Mouse (Mus musculus): ENCODE results near the gene Ccdc12. TPM values are rescaled to one million over a fixed set of nuclear protein-coding genes. Genes with fewer than 3 reads are reported as not detected.

The Ccdc12 gene
- polyA plus RNA-seq, 1 experiment = 59.2 TPM

- Histone ChIP-seq H3K36me3 (ENCODE audit: control insufficient read depth, insufficient read depth) (no peaks in the 10 kb centered on the region), H3K27me3 (ENCODE audit: control insufficient read depth, insufficient read depth, insufficient read length) (peaks cover 83% of the 10 kb centered on the region), H3K4me2 (ENCODE audit: low read depth) (peak overlapping the region; percentile 52), H3K79me2 (ENCODE audit: control insufficient read depth, insufficient read depth) (no peaks in the 10 kb centered on the region), H3ac (ENCODE audit: control insufficient read depth, insufficient read length) (no peak overlapping the region), H3K4me3 (no peak overlapping the region)
- no peak for TF ChIP-seq REST (IDR thresholded peaks at IDR 0.05; ENCODE audit: insufficient read depth, insufficient read length)
- TF ChIP-seq USF1 (IDR thresholded peaks at IDR 0.05; ENCODE audit: low read depth) = no peak
- no peak for TF ChIP-seq MYOG (IDR thresholded peaks at IDR 0.05; ENCODE audit: control insufficient read depth in 1 of 3, insufficient read depth in 1 of 3, insufficient read length in 2 of 3, low read depth in 2 of 3)
- TF ChIP-seq POLR2AphosphoS2 (IDR thresholded peaks at IDR 0.05; ENCODE audit: insufficient read length, low read depth) = no peak
- TF ChIP-seq MYOD1 (IDR thresholded peaks at IDR 0.05; ENCODE audit: control insufficient read depth in 1 of 3, insufficient read length in 2 of 3, low read depth in 2 of 3) = no peak
- TF ChIP-seq MAX (IDR thresholded peaks at IDR 0.05; ENCODE audit: low read depth) = no peak
- TF ChIP-seq POLR2A (IDR thresholded peaks at IDR 0.05; ENCODE audit: insufficient read length, low read depth) = no peak
- TF ChIP-seq TCF3 (IDR thresholded peaks at IDR 0.05; ENCODE audit: insufficient read length, low read depth) = no peak
- TF ChIP-seq E2F4 (IDR thresholded peaks at IDR 0.05; ENCODE audit: insufficient read depth) = no peak
- TF ChIP-seq TCF12 (IDR thresholded peaks at IDR 0.05; ENCODE audit: insufficient read depth, poor library complexity, severe bottlenecking) = no peak
- TF ChIP-seq SRF (IDR thresholded peaks at IDR 0.05; ENCODE audit: control insufficient read depth, insufficient read length, low read depth) = no peak
- TF ChIP-seq CEBPB (IDR thresholded peaks at IDR 0.05; ENCODE audit: insufficient read depth, poor library complexity, severe bottlenecking) = no peak
Observed at GRCm38 (mm10) chr9:110742951-110743455, 86.7 kb downstream of the Ccdc12 start.

DNA sequence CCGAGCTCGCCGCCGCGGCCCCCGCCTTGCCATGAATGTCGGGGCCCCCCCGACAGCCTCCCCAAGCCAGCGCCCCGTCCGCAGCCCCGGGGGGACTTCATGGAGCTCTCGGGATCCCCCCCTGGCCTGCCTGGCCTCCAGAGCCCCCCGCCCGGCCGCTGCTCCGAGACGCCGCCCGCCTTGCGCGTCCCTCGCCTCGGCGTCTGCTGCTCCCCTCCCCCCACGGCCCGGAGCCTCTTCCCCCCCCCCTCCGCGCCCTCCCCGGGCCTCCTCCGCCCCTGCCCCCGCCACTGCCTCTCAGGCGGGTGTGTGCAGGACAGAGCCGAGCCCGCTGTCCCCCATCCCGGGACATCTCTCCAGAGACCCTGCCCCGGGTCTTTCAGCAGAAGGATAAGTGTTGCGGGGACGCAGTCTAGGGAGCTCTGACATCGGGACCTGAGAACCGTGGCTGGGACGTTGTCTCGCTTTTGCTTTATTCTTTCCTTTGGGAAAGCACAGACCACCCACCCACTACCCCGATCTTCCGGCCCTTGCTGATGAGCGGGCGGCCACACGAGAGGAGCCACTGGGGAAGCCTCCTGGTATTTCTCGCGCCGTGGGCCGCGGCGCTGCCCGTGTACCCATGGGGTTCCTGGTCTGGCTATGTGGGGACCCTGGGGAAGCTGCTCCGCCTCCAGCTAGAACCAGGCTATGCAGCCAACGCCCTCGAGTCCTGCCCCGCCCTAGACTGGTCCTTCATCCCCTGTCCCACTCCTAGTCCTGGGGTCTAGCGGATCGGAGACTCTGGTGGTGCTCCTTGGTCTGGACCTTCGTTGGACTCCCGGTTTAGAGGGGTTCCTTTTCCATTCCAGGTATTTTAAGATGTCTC is 87.4 kb downstream of the Ccdc12 start:
- no peak overlapping the region for H3K4me3 ChIP-seq
- H3K79me2 ChIP-seq (ENCODE audit: control insufficient read depth, insufficient read depth) = no peaks in the 10 kb centered on the region
- H3K36me3 ChIP-seq (ENCODE audit: control insufficient read depth, insufficient read depth) = no peaks in the 10 kb centered on the region
- no peak overlapping the region for H3K4me2 ChIP-seq (ENCODE audit: low read depth)
- TF ChIP-seq MYOG (IDR thresholded peaks at IDR 0.05; ENCODE audit: control insufficient read depth in 1 of 3, insufficient read depth in 1 of 3, insufficient read length in 2 of 3, low read depth in 2 of 3) (no peak), E2F4 (IDR thresholded peaks at IDR 0.05; ENCODE audit: insufficient read depth) (no peak), CEBPB (IDR thresholded peaks at IDR 0.05; ENCODE audit: insufficient read depth, poor library complexity, severe bottlenecking) (no peak), MAX (IDR thresholded peaks at IDR 0.05; ENCODE audit: low read depth) (no peak), MYOD1 (IDR thresholded peaks at IDR 0.05; ENCODE audit: control insufficient read depth in 1 of 3, insufficient read length in 2 of 3, low read depth in 2 of 3) (no peak), POLR2A (IDR thresholded peaks at IDR 0.05; ENCODE audit: insufficient read length, low read depth) (no peak), USF1 (IDR thresholded peaks at IDR 0.05; ENCODE audit: low read depth) (no peak), TCF12 (IDR thresholded peaks at IDR 0.05; ENCODE audit: insufficient read depth, poor library complexity, severe bottlenecking) (no peak)
- peaks cover 90% of the 10 kb centered on the region for H3K27me3 ChIP-seq (ENCODE audit: control insufficient read depth, insufficient read depth, insufficient read length)
- H3ac ChIP-seq (ENCODE audit: control insufficient read depth, insufficient read length) = no peak overlapping the region

- TF ChIP-seq TCF3 (IDR thresholded peaks at IDR 0.05; ENCODE audit: insufficient read length, low read depth) (no peak), POLR2A (IDR thresholded peaks at IDR 0.05; ENCODE audit: insufficient read length, low read depth) (no peak), USF1 (IDR thresholded peaks at IDR 0.05; ENCODE audit: low read depth) (no peak), REST (IDR thresholded peaks at IDR 0.05; ENCODE audit: insufficient read depth, insufficient read length) (no peak), SRF (IDR thresholded peaks at IDR 0.05; ENCODE audit: control insufficient read depth, insufficient read length, low read depth) (no peak), E2F4 (IDR thresholded peaks at IDR 0.05; ENCODE audit: insufficient read depth) (no peak), CEBPB (IDR thresholded peaks at IDR 0.05; ENCODE audit: insufficient read depth, poor library complexity, severe bottlenecking) (no peak), TCF12 (IDR thresholded peaks at IDR 0.05; ENCODE audit: insufficient read depth, poor library complexity, severe bottlenecking) (no peak), POLR2AphosphoS2 (IDR thresholded peaks at IDR 0.05; ENCODE audit: insufficient read length, low read depth) (no peak), MYOG (IDR thresholded peaks at IDR 0.05; ENCODE audit: control insufficient read depth in 1 of 3, insufficient read depth in 1 of 3, insufficient read length in 2 of 3, low read depth in 2 of 3) (no peak), MAX (IDR thresholded peaks at IDR 0.05; ENCODE audit: low read depth) (no peak), MYOD1 (IDR thresholded peaks at IDR 0.05; ENCODE audit: control insufficient read depth in 1 of 3, insufficient read length in 2 of 3, low read depth in 2 of 3) (no peak)
Observed at GRCm38 (mm10) chr9:110745752-110746151, 89.4 kb downstream of the Ccdc12 start.

DNA sequence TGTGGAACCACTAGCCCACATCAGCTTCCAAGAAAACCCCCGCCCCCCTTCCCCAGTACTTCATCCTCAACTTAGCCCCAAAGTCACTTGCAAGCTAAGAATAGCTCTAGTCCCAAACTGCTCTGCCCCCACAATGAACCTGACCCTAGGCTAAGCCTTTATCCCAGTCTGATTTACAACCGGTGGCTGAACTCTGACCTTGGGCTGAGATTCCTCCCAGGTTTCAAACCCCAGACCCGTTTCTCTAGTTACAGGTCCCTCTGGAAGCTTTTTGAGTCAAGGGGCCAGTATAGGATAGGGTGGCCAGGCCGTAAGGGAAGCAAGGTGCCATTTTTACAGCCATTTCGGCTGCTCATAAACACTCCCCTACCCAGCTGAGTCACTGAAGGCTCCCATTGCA is 89.9 kb downstream of the Ccdc12 start:
- Histone ChIP-seq H3K4me2 (ENCODE audit: low read depth) (no peak overlapping the region), H3K79me2 (ENCODE audit: control insufficient read depth, insufficient read depth) (no peaks in the 10 kb centered on the region), H3ac (ENCODE audit: control insufficient read depth, insufficient read length) (no peak overlapping the region), H3K36me3 (ENCODE audit: control insufficient read depth, insufficient read depth) (no peaks in the 10 kb centered on the region), H3K27me3 (ENCODE audit: control insufficient read depth, insufficient read depth, insufficient read length) (peaks cover 95% of the 10 kb centered on the region), H3K4me3 (no peak overlapping the region)
- TF ChIP-seq REST (IDR thresholded peaks at IDR 0.05; ENCODE audit: insufficient read depth, insufficient read length) (no peak), CEBPB (IDR thresholded peaks at IDR 0.05; ENCODE audit: insufficient read depth, poor library complexity, severe bottlenecking) (no peak), MYOG (IDR thresholded peaks at IDR 0.05; ENCODE audit: control insufficient read depth in 1 of 3, insufficient read depth in 1 of 3, insufficient read length in 2 of 3, low read depth in 2 of 3) (no peak), TCF3 (IDR thresholded peaks at IDR 0.05; ENCODE audit: insufficient read length, low read depth) (no peak), MAX (IDR thresholded peaks at IDR 0.05; ENCODE audit: low read depth) (no peak), TCF12 (IDR thresholded peaks at IDR 0.05; ENCODE audit: insufficient read depth, poor library complexity, severe bottlenecking) (no peak), SRF (IDR thresholded peaks at IDR 0.05; ENCODE audit: control insufficient read depth, insufficient read length, low read depth) (no peak)

More at GRCm38 (mm10) chr9:110745752-110746151, 89.4 kb downstream of the Ccdc12 start:
- H3K4me2 ChIP-seq (ENCODE audit: low read depth) = no peak overlapping the region
- no peak overlapping the region for H3ac ChIP-seq (ENCODE audit: control insufficient read depth, insufficient read length)
- no peaks in the 10 kb centered on the region for H3K79me2 ChIP-seq (ENCODE audit: control insufficient read depth, insufficient read depth)
- no peaks in the 10 kb centered on the region for H3K36me3 ChIP-seq (ENCODE audit: control insufficient read depth, insufficient read depth)
- H3K4me3 ChIP-seq = no peak overlapping the region
- H3K27me3 ChIP-seq (ENCODE audit: control insufficient read depth, insufficient read depth, insufficient read length) = peaks cover 95% of the 10 kb centered on the region

Data from myocyte (in vitro differentiated cells).